Comparison of ENCODE assay signal across 9 mouse cellular contexts in genomic region chr10:80831136-80831535, GRCm38 (mm10). TPM values are rescaled to one million over a fixed set of nuclear protein-coding genes. Genes with fewer than 3 reads are reported as not detected.
DNase-seq lines count a peak whose midpoint lies in the region; TF ChIP-seq lines count a peak whose summit lies in the region.
"Had no signal": no experiment of that assay in that cellular context is flagged by ENCODE, and none has a peak within 500 bp of the region (broad histone marks: within the 10 kb centered on the region; RNA-seq: fewer than 3 reads in every experiment).

No protein-coding gene starts in this region.

- H3K9ac ChIP-seq in heart, adult 2 months (ENCODE audit: low read depth, low read length) = no peak overlapping the region
- H3K9ac ChIP-seq in liver, adult 2 months (ENCODE audit: low read depth, low read length) = no peak overlapping the region
- H3K9ac ChIP-seq: limb, embryonic 15.5 days had no signal

- peaks cover 7% of the 10 kb centered on the region; the same call in 1 of the 2 replicates for H3K36me3 ChIP-seq in heart, adult 2 months (ENCODE audit: control insufficient read depth, insufficient read depth, low read length)
- H3K36me3 ChIP-seq in liver, adult 2 months (ENCODE audit: control insufficient read depth, insufficient read depth, low read length) = peaks cover 8% of the 10 kb centered on the region

- peaks cover 3% of the 10 kb centered on the region; the same call in 1 of the 2 replicates for H3K27me3 ChIP-seq in heart, adult 2 months (ENCODE audit: control insufficient read depth, insufficient read depth, low read length)
- H3K27me3 ChIP-seq in liver, adult 2 months (ENCODE audit: control insufficient read depth, insufficient read depth, low read length) = peaks cover 15% of the 10 kb centered on the region

- 21% methylated on average over 9 of the region's 9 CpGs for WGBS in heart, adult 2 months
- WGBS in liver, adult 2 months = 16% methylated on average over 9 of the region's 9 CpGs

- TF ChIP-seq EP300 in heart, adult 2 months (IDR thresholded peaks at IDR 0.05; ENCODE audit: insufficient read depth, low read depth, low read length) = no peak

- no peak for TF ChIP-seq POLR2A in heart, adult 2 months (IDR thresholded peaks at IDR 0.05; ENCODE audit: insufficient read depth, low read depth, low read length)
- no peak for TF ChIP-seq POLR2A in liver, adult 2 months (IDR thresholded peaks at IDR 0.05; ENCODE audit: extremely low read depth, insufficient read depth, low read length)

- DNase-seq in heart, adult 2 months = peak; percentile 43 to 56
- DNase-seq in heart, postnatal 25 days (ENCODE audit: low spot score) = no peak
- peak; percentile 93 for DNase-seq in ZHBTc4 (ENCODE audit: low read depth, low spot score)
- peak; percentile 45 to 57 for DNase-seq in heart, postnatal 14 days
- DNase-seq in liver, adult 2 months (ENCODE audit: extremely low read depth, low read depth, low spot score) = peak; percentile 96
- DNase-seq in retina, embryonic 14.5 days (ENCODE audit: low spot score) = peak; percentile 79
- DNase-seq in left cerebral cortex, postnatal 25 days (ENCODE audit: low spot score in 2 of 2) = no peak
- DNase-seq in layer of hippocampus, postnatal 36 days = no peak

- intact Hi-C loops in heart, adult 2 months (cut with DNase I) = no loop called here
- intact Hi-C loops in heart, postnatal 25 days (cut with DNase I) = no loop called here
- intact Hi-C loops in heart, postnatal 14 days (cut with DNase I) = no loop called here
- intact Hi-C loops in left cerebral cortex, postnatal 25 days (cut with DNase I) = no loop called here

- H3K4me1 ChIP-seq in heart, adult 2 months (ENCODE audit: control insufficient read depth, insufficient read depth, low read length) = peaks cover 12% of the 10 kb centered on the region
- peaks cover 27% of the 10 kb centered on the region for H3K4me1 ChIP-seq in liver, adult 2 months (ENCODE audit: control insufficient read depth, insufficient read depth, low read length)

- no peak overlapping the region for H3K4me3 ChIP-seq in heart, adult 2 months
- no peak overlapping the region for H3K4me3 ChIP-seq in liver, adult 2 months (ENCODE audit: insufficient read depth, low read depth, low read length)
- H3K4me3 ChIP-seq: limb, embryonic 15.5 days had no signal

- TF ChIP-seq CTCF in heart, adult 2 months (IDR thresholded peaks at IDR 0.05) = no peak
- TF ChIP-seq CTCF in liver, adult 2 months (IDR thresholded peaks at IDR 0.05; ENCODE audit: low read depth, low read length) = no peak

- peaks cover 7% of the 10 kb centered on the region for H3K79me2 ChIP-seq in heart, adult 2 months (replicated peaks; ENCODE audit: control insufficient read depth, insufficient read depth, low read length)
- peaks cover 16% of the 10 kb centered on the region; the same call in 1 of the 2 replicates for H3K79me2 ChIP-seq in liver, adult 2 months (ENCODE audit: control insufficient read depth, insufficient read depth, low read length)

- no peak overlapping the region for H3K27ac ChIP-seq in heart, adult 2 months
- peak overlapping the region; percentile 37 for H3K27ac ChIP-seq in liver, adult 2 months (replicated peaks; ENCODE audit: insufficient read depth, low read depth, low read length)
- H3K27ac ChIP-seq: limb, embryonic 15.5 days had no signal

RNA-seq across cellular contexts. Expression of gene Oaz1, which starts 4.7 kb away (rescaled TPM):
- 100 to 1,000 TPM; 850 to 914 TPM for total RNA-seq in heart, adult 2 months (2021)
- 1,001 and 1,201 TPM in 2 replicates for polyA plus RNA-seq in heart, adult 2 months (2012; rRNA removed)
- 100 to 1,000 TPM; 883 to 894 TPM for total RNA-seq in heart, postnatal 25 days (2021)
- total RNA-seq in heart, postnatal 14 days (2021) = 100 to 1,000 TPM; 893 to 962 TPM
- total RNA-seq in liver, adult 2 months (2014; rRNA removed) = 527 and 614 TPM in 2 replicates
- polyA plus RNA-seq in liver, adult 2 months (2012; rRNA removed) = 1,187 and 1,294 TPM in 2 replicates
- total RNA-seq in left cerebral cortex, postnatal 25 days (2021) = 100 to 1,000 TPM; 500 to 527 TPM
- total RNA-seq in layer of hippocampus, postnatal 36 days (2021) = 100 to 1,000 TPM; 484 to 486 TPM

RNA-seq across cellular contexts. Expression of gene Lingo3, which starts 12.7 kb away (rescaled TPM):
- total RNA-seq in heart, adult 2 months (2021) = 10 to 100 TPM; 10.7 to 15.8 TPM
- 12.0 and 15.1 TPM in 2 replicates for polyA plus RNA-seq in heart, adult 2 months (2012; rRNA removed)
- 10 to 100 TPM in 1 of 2 experiments, 1 to 10 TPM in 1; 6.3 to 10.6 TPM for total RNA-seq in heart, postnatal 25 days (2021)
- 1 to 10 TPM; 4.2 to 5.7 TPM for total RNA-seq in heart, postnatal 14 days (2021)
- not detected in 2 replicates for total RNA-seq in liver, adult 2 months (2014; rRNA removed)
- 0.05 TPM in 1 of 2 replicates, not detected in the other for polyA plus RNA-seq in liver, adult 2 months (2012; rRNA removed)
- total RNA-seq in left cerebral cortex, postnatal 25 days (2021) = 10 to 100 TPM; 35.6 to 48.0 TPM
- 10 to 100 TPM; 40.1 to 47.7 TPM for total RNA-seq in layer of hippocampus, postnatal 36 days (2021)

RNA-seq across cellular contexts. Expression of gene Jsrp1, which starts 17.8 kb away (rescaled TPM):
- 1 to 10 TPM in 1 of 2 experiments, under 1 TPM in 1; 0.25 to 1.1 TPM for total RNA-seq in heart, adult 2 months (2021)
- polyA plus RNA-seq in heart, adult 2 months (2012; rRNA removed) = 0.21 and 0.56 TPM in 2 replicates
- total RNA-seq in heart, postnatal 25 days (2021) = under 1 TPM; 0.48 to 0.81 TPM
- not detected for total RNA-seq in heart, postnatal 14 days (2021)
- not detected in 2 replicates for total RNA-seq in liver, adult 2 months (2014; rRNA removed)
- not detected in 2 replicates for polyA plus RNA-seq in liver, adult 2 months (2012; rRNA removed)
- 1 to 10 TPM; 4.0 to 4.5 TPM for total RNA-seq in left cerebral cortex, postnatal 25 days (2021)
- 1 to 10 TPM; 2.3 to 2.5 TPM for total RNA-seq in layer of hippocampus, postnatal 36 days (2021)

RNA-seq across cellular contexts. Expression of gene Lsm7, which starts 23.9 kb away (rescaled TPM):
- total RNA-seq in heart, adult 2 months (2021) = 10 to 100 TPM; 19.4 to 23.2 TPM
- 74.9 and 79.9 TPM in 2 replicates for polyA plus RNA-seq in heart, adult 2 months (2012; rRNA removed)
- total RNA-seq in heart, postnatal 25 days (2021) = 10 to 100 TPM; 20.9 to 31.6 TPM
- total RNA-seq in heart, postnatal 14 days (2021) = 10 to 100 TPM; 21.3 to 28.3 TPM
- 61.3 and 61.6 TPM in 2 replicates for total RNA-seq in liver, adult 2 months (2014; rRNA removed)
- 62.1 and 75.1 TPM in 2 replicates for polyA plus RNA-seq in liver, adult 2 months (2012; rRNA removed)
- 10 to 100 TPM; 35.9 to 47.8 TPM for total RNA-seq in left cerebral cortex, postnatal 25 days (2021)
- total RNA-seq in layer of hippocampus, postnatal 36 days (2021) = 10 to 100 TPM; 40.0 to 47.7 TPM

RNA-seq across cellular contexts. Expression of gene Sppl2b, which starts 23.9 kb away (rescaled TPM):
- total RNA-seq in heart, adult 2 months (2021) = 10 to 100 TPM; 15.4 to 16.8 TPM
- polyA plus RNA-seq in heart, adult 2 months (2012; rRNA removed) = 51.4 and 74.2 TPM in 2 replicates
- 10 to 100 TPM; 22.4 to 23.6 TPM for total RNA-seq in heart, postnatal 25 days (2021)
- total RNA-seq in heart, postnatal 14 days (2021) = 10 to 100 TPM; 26.6 to 28.5 TPM
- total RNA-seq in liver, adult 2 months (2014; rRNA removed) = 6.5 and 10.4 TPM in 2 replicates
- polyA plus RNA-seq in liver, adult 2 months (2012; rRNA removed) = 40.1 and 40.5 TPM in 2 replicates
- total RNA-seq in left cerebral cortex, postnatal 25 days (2021) = 10 to 100 TPM; 58.6 to 66.2 TPM
- 10 to 100 TPM; 56.0 to 67.0 TPM for total RNA-seq in layer of hippocampus, postnatal 36 days (2021)

Comparison
In these comparisons a context has a peak if more than half of its experiments do, and no peak if none do; other contexts are left out.
1. DNase-seq: peak in heart, adult 2 months (2 of 2), ZHBTc4 (single experiment), heart, postnatal 14 days (2 of 2), liver, adult 2 months (single experiment) and retina, embryonic 14.5 days (single experiment); none in heart, postnatal 25 days (single experiment), left cerebral cortex, postnatal 25 days (0 of 2) and layer of hippocampus, postnatal 36 days (0 of 2).